Mouse (Mus musculus): ENCODE results near the gene Sap30l. TPM values are rescaled to one million over a fixed set of nuclear protein-coding genes. Genes with fewer than 3 reads are reported as not detected.

Gene Sap30l
- total RNA-seq, 1 experiment, result 29.2 TPM

DNA sequence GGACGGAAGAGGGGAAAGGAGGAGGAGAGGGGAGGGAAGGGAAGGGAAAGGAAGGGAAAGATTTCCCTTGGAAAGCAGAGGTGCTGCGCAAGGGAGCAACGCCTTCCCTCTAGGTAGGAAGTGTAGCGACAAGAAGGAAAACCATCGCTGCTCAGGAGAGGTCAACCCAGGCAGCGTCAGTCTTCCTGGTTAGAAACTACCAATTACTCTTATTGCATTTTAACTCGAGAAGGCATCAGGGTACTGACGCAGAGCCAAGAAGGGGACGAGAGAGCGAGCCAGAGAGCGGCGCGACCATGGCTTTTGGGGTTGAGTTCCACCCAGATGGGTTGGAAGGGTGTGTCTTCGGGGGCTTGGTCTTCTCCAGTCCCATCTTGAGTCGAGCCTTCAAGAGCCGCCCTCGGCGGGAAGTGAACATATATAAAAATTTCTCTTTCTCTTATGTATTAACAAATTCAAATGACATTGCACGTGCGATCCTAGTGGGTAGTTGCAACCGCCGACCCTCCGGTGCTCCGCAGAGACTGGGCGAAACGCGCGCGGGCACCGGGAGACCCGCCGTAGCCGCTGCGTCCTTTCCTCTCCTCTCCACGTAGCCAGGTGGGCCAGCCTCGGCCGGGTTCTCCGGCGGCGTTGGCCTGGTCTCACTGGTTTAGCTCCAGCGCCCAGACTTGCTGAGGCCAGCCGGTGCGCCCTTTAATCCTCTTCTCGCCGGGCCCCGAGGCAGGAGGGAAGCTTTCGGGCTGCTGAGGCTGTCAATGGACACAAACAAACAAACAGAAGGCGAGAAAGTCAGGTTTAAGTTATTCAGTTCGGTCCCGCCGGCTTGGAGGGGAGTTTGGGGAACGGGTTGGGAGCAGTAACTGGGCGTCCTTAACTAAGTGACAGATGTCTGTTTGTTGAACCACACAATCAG is 27.8 kb downstream of the Sap30l start:
- no peaks in the 10 kb centered on the region for H3K36me3 ChIP-seq (ENCODE audit: control insufficient read depth, insufficient read depth, low read length, poor library complexity, severe bottlenecking)
- peaks cover 0 to 13% of the 10 kb centered on the region in 2 experiments; a peak in 2 of 4 replicates for H3K4me1 ChIP-seq (ENCODE audit: control insufficient read depth in 2 of 2, insufficient read depth in 2 of 2, low read length in 2 of 2, poor library complexity in 1 of 2)
- no peaks in the 10 kb centered on the region for H3K9me3 ChIP-seq (ENCODE audit: control insufficient read depth, insufficient read depth, low read depth, low read length)
- TF ChIP-seq ZC3H11A (IDR thresholded peaks at IDR 0.05; ENCODE audit: borderline replicate concordance, low read depth, low read length) (no peak), MAFK (IDR thresholded peaks at IDR 0.05; ENCODE audit: insufficient read depth, low read depth, low read length) (no peak), HCFC1 (IDR thresholded peaks at IDR 0.05; ENCODE audit: borderline replicate concordance, insufficient read depth, low read length) (no peak), ZNF384 (IDR thresholded peaks at IDR 0.05; ENCODE audit: low read depth, low read length) (no peak), CHD2 (IDR thresholded peaks at IDR 0.05; ENCODE audit: low read depth, low read length) (no peak)
- H3K27ac ChIP-seq (ENCODE audit: insufficient read depth, low read depth, low read length, poor library complexity, severe bottlenecking), result no peak overlapping the region
- peak overlapping the region; percentile 31 to 39 for H3K4me3 ChIP-seq (ENCODE audit: insufficient read depth in 1 of 2, low read depth in 1 of 2, low read length in 2 of 2, poor library complexity in 1 of 2, severe bottlenecking in 1 of 2)
- no peak overlapping the region for H3K9ac ChIP-seq (ENCODE audit: insufficient read depth, low read depth, low read length, poor library complexity, severe bottlenecking)
- in situ Hi-C loops (cut with MboI; ENCODE audit: low sequenced_read_pairs in 2 of 2, unreplicated experiment in 2 of 2), result loop anchor here in 1 of 2 experiments (10.0 kb wide), 1 partner anchor 86 kb away; no protein-coding TSS in a partner anchor
- no peak for DNase-seq (ENCODE audit: low read depth, low spot score)

DNA sequence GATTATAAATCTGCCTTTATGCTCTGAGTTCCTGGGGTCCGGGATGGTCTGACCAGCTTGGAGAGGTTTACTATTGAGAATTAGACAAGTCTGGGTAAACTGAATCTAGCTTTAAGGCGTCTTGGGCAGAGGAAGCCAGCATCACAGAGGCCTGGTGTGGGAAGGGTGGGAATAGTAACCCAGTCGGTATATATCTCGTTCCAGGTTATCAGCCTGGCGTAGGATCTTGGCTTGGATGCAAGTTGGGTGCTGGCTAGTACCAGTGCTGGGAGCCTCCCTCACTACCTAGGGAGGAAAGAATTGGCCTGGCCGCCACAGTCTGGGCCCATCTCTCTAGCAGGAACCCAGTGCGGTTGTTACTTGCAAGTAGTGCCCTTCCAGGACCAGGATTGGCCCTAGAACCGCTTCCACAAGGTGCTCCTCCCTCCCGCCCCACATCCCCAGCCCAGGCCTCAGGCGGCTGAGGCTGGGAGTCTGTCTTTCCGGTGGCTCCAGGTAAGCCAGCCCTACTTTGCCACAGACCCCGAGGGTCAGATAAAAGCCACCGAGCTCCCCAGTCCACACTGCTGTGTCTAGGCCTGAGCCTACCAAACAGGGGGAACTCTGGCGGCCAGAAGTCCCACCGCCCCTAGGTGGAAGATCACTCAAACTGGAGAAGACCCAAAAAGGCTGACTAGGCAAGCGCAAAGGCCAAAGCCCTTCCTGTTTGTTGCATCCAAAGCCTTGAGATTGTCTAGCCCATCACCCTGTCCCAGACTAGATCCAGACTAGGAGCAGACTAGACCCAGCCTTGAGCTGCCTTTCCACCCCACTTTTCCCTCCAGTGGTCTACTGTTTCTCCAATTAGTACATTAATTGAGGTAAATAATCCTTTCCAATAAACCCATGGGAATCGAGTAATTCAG is 28.7 kb downstream of the Sap30l start:
- Histone ChIP-seq H3K9ac (ENCODE audit: insufficient read depth, low read depth, low read length, poor library complexity, severe bottlenecking) (no peak overlapping the region), H3K4me1 (ENCODE audit: control insufficient read depth in 2 of 2, insufficient read depth in 2 of 2, low read length in 2 of 2, poor library complexity in 1 of 2) (peaks cover 0 to 10% of the 10 kb centered on the region in 2 experiments; a peak in 2 of 4 replicates), H3K9me3 (ENCODE audit: control insufficient read depth, insufficient read depth, low read depth, low read length) (no peaks in the 10 kb centered on the region), H3K27ac (ENCODE audit: insufficient read depth, low read depth, low read length, poor library complexity, severe bottlenecking) (no peak overlapping the region), H3K4me3 (ENCODE audit: insufficient read depth in 1 of 2, low read depth in 1 of 2, low read length in 2 of 2, poor library complexity in 1 of 2, severe bottlenecking in 1 of 2) (no peak overlapping the region), H3K36me3 (ENCODE audit: control insufficient read depth, insufficient read depth, low read length, poor library complexity, severe bottlenecking) (no peaks in the 10 kb centered on the region)
- in situ Hi-C loops (cut with MboI; ENCODE audit: low sequenced_read_pairs in 2 of 2, unreplicated experiment in 2 of 2), result loop anchor here in 1 of 2 experiments (10.0 kb wide), 1 partner anchor 85 kb away; no protein-coding TSS in a partner anchor
- no peak for DNase-seq (ENCODE audit: low read depth, low spot score)
- TF ChIP-seq ZNF384 (IDR thresholded peaks at IDR 0.05; ENCODE audit: low read depth, low read length), result no peak
- TF ChIP-seq ZC3H11A (IDR thresholded peaks at IDR 0.05; ENCODE audit: borderline replicate concordance, low read depth, low read length), result no peak
- no peak for TF ChIP-seq CHD2 (IDR thresholded peaks at IDR 0.05; ENCODE audit: low read depth, low read length)
- TF ChIP-seq MAFK (IDR thresholded peaks at IDR 0.05; ENCODE audit: insufficient read depth, low read depth, low read length), result 0 out of 2 replicates have a peak, but pooled peaks have one; percentile 19
- TF ChIP-seq HCFC1 (IDR thresholded peaks at IDR 0.05; ENCODE audit: borderline replicate concordance, insufficient read depth, low read length), result no peak

DNA sequence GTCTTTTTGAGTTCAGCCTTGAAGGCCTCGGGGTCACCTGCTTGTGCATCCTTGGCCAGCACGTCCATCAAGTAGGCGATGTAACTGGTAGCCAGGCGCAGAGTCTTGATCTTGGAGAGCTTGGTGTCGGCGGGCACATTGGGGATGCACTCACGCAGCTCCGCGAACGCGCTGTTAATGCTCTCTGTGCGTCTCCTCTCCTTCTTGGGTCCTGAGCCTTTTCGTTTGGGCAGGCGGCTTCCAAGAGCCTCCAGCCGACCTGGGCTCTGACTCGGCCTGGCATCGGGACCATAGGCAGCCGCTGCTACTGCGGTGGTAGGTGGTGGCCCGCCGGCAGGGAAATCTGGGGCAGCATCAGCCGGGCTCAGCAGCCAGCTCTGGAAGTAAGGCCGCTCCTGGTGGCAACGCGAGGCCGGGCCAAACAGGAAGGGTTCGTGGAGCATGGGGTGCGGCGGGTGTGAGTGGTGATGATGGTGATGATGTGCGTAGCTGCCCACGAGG is 29.9 kb downstream of the Sap30l start:
- Histone ChIP-seq H3K36me3 (ENCODE audit: control insufficient read depth, insufficient read depth, low read length, poor library complexity, severe bottlenecking) (no peaks in the 10 kb centered on the region), H3K4me1 (ENCODE audit: control insufficient read depth in 2 of 2, insufficient read depth in 2 of 2, low read length in 2 of 2, poor library complexity in 1 of 2) (peaks cover 0 to 10% of the 10 kb centered on the region in 2 experiments; a peak in 2 of 4 replicates), H3K9me3 (ENCODE audit: control insufficient read depth, insufficient read depth, low read depth, low read length) (no peaks in the 10 kb centered on the region), H3K27ac (ENCODE audit: insufficient read depth, low read depth, low read length, poor library complexity, severe bottlenecking) (no peak overlapping the region), H3K4me3 (ENCODE audit: insufficient read depth in 1 of 2, low read depth in 1 of 2, low read length in 2 of 2, poor library complexity in 1 of 2, severe bottlenecking in 1 of 2) (peak overlapping the region; percentile 14 to 49; a peak in 3 of 4 replicates), H3K9ac (ENCODE audit: insufficient read depth, low read depth, low read length, poor library complexity, severe bottlenecking) (no peak overlapping the region)
- DNase-seq (ENCODE audit: low read depth, low spot score), result no peak
- TF ChIP-seq MAFK (IDR thresholded peaks at IDR 0.05; ENCODE audit: insufficient read depth, low read depth, low read length), result no peak
- no peak for TF ChIP-seq ZC3H11A (IDR thresholded peaks at IDR 0.05; ENCODE audit: borderline replicate concordance, low read depth, low read length)
- TF ChIP-seq HCFC1 (IDR thresholded peaks at IDR 0.05; ENCODE audit: borderline replicate concordance, insufficient read depth, low read length), result no peak
- TF ChIP-seq ZNF384 (IDR thresholded peaks at IDR 0.05; ENCODE audit: low read depth, low read length), result no peak
- TF ChIP-seq CHD2 (IDR thresholded peaks at IDR 0.05; ENCODE audit: low read depth, low read length), result no peak
- in situ Hi-C loops (cut with MboI; ENCODE audit: low sequenced_read_pairs in 2 of 2, unreplicated experiment in 2 of 2), result no loop called here

DNA sequence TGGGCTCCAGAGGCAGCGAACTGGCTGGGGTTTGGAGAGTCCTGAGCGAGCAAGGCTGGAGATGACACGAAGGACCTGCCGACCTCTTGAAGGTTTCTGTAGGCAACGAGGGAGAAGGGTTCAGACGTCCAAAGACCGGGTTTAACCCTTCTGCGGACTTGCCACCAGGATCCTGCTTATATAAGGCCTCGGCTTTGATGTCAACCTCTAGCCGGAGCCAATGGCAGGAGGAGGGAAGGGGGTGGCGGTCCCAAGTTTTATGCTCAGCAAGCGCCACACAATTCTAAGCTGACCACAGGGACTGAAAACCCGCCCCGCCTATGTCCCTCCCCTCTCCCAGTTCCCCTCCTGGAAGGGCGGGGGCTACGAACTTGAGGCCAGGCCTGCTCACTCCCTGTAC is 30.4 kb downstream of the Sap30l start:
- Histone ChIP-seq H3K9me3 (ENCODE audit: control insufficient read depth, insufficient read depth, low read depth, low read length) (no peaks in the 10 kb centered on the region), H3K9ac (ENCODE audit: insufficient read depth, low read depth, low read length, poor library complexity, severe bottlenecking) (no peak overlapping the region), H3K4me1 (ENCODE audit: control insufficient read depth in 2 of 2, insufficient read depth in 2 of 2, low read length in 2 of 2, poor library complexity in 1 of 2) (peaks cover 0 to 10% of the 10 kb centered on the region in 2 experiments; a peak in 2 of 4 replicates), H3K4me3 (ENCODE audit: insufficient read depth in 1 of 2, low read depth in 1 of 2, low read length in 2 of 2, poor library complexity in 1 of 2, severe bottlenecking in 1 of 2) (peak overlapping the region; percentile 14 to 49; a peak in 3 of 4 replicates), H3K36me3 (ENCODE audit: control insufficient read depth, insufficient read depth, low read length, poor library complexity, severe bottlenecking) (no peaks in the 10 kb centered on the region), H3K27ac (ENCODE audit: insufficient read depth, low read depth, low read length, poor library complexity, severe bottlenecking) (no peak overlapping the region)
- in situ Hi-C loops (cut with MboI; ENCODE audit: low sequenced_read_pairs in 2 of 2, unreplicated experiment in 2 of 2), result no loop called here
- TF ChIP-seq CHD2 (IDR thresholded peaks at IDR 0.05; ENCODE audit: low read depth, low read length) (no peak), ZNF384 (IDR thresholded peaks at IDR 0.05; ENCODE audit: low read depth, low read length) (no peak), HCFC1 (IDR thresholded peaks at IDR 0.05; ENCODE audit: borderline replicate concordance, insufficient read depth, low read length) (no peak), ZC3H11A (IDR thresholded peaks at IDR 0.05; ENCODE audit: borderline replicate concordance, low read depth, low read length) (no peak), MAFK (IDR thresholded peaks at IDR 0.05; ENCODE audit: insufficient read depth, low read depth, low read length) (no peak)
- no peak for DNase-seq (ENCODE audit: low read depth, low spot score)
